Mouse (Mus musculus): ENCODE measurements at regions not wholly inside any gene's neighbourhood (a gene's known extent, or its start where the extent isn't known, plus 50 kb on each side); places are given as distances from the start of the nearest gene placed in this dataset.
A peak's percentile ranks its signal among the peaks of the same experiment; 100 is the strongest.

DNA sequence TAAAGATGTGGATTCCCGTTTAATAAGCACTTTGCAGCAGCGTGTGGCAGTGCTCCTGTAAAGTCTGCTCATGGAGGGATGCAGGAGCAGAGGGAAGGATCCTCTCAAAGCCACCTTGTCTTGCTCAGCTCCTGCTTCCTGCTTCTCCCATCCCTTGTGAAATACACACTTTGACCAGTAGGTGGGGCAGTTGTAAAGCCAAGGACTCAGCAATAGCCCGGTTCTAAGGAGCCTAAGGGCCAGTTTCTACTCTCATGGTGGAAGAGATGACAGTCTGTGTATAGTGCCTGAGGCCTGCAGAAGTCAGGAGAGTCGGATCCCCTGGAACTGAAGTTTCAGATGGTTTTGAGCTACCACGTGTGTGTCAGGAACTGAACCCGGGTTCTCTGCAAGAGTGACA is 272.0 kb downstream of the Drd1 start:
- peak; percentile 76 to 79 for DNase-seq

- DNase-seq, result peak; percentile 38
Observed at GRCm38 (mm10) chr13:53779150-53779549, 276.4 kb downstream of the Drd1 start.

- no peak for DNase-seq
Observed at GRCm38 (mm10) chr13:53776421-53776820, 279.1 kb downstream of the Drd1 start.

DNA sequence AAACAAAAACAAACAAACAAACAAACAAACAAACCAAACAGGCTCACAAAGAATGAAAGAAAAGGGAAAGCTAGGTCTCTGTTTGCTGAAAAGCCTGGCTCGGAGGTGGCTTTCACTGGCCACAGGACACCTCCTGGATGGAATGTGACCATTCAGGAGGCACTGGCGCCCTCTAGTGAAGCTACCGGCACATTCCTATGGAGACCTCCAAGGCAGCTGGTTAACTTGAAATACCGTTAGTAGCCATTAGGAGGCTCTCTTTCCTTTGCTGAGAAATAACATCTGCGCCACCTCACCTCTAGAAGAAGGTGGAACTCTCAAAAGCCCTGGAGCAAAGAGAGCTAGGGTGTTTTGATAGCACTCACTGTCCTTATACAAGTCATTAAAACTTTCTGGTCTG is 279.8 kb downstream of the Drd1 start:
- DNase-seq, result peak; percentile 23 to 39

- peak; percentile 53 to 61 for DNase-seq
Observed at GRCm38 (mm10) chr13:53764613-53765243, 290.8 kb downstream of the Drd1 start.

DNA sequence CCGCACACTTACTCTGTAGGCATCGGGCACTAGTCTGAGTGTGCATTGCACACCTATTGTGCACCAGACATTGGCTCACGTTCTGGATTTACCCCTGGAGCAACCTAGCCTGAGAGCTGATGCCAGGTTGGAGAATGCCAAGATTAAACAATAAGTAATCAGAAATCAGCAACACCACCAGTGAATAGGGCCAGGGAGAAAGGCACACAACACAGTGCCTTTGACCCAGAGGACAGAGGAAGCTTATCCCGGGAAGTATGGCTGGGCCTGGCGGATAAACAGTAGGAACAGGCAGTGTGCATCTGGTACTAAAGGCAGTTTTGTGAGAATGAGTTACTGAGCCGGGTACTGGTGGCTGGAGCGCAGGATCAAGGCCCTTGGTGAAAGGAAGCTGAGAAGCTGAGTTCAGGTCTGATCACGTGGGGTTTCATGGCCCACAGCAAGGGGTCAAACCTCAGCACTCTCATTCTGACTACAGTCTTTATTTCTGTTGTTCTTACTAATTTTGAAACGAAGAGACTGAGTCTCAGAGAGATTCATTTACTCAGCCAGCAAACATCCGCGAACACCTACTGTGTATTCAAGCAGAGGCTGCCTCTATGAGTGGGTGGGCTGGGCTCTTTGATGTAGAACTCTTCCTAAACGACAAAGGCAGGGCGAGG is 284.8 kb upstream of the Msx2 start:
- no peak for DNase-seq

- no peak for DNase-seq
Observed at GRCm38 (mm10) chr13:53756970-53757530, 284.2 kb upstream of the Msx2 start.

DNA sequence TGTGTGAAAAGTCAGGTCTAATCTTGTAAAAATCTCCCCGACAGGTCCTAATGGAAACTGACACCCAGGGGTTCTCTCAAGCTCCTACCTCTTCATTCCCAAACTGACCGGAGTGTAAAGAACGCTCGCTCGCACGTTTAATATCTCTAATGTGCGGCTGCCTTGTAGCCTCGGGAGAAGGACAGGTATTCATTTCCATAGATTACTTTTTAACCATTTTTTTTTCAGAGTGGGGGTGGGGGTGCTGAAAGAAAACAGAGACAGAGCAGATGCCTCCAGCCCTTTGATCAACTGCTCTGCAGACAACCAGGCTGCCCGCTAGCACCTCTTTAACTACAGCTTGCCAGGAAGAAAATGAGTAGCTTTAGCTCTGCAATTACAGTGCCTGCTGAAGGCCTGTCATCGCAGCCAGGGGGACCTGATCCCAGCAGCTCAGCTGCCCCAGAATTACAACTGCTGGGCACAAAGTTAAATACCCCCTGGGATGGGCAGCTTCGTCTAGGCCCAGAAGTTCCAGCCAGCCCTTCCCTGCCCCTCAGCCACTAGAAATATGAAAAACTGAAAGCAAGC is 282.3 kb upstream of the Msx2 start:
- no peak for DNase-seq

- DNase-seq, result no peak
Observed at GRCm38 (mm10) chr13:53753049-53753448, 280.2 kb upstream of the Msx2 start.

DNA sequence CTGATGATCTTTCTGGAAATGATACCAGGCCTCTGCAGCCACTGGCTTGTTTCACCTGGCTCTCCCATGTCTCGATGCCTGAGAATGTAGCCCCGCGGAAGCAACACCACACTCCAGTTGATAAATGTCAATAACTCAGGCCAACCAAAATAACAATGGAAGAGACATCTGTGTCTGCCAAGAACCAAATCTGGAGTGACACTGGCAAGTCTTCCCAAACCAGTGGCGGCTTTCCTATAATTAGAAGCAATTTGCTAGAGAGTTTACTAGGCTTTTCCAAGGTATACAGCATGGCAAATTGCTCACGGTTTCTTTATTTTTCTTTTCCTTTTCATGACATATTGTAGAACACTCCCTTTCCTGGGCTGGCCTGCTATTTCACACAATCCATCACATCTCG is 268.1 kb upstream of the Msx2 start:
- DNase-seq, result no peak

- no peak for DNase-seq
Observed at GRCm38 (mm10) chr13:53739127-53739526, 266.3 kb upstream of the Msx2 start.

DNA sequence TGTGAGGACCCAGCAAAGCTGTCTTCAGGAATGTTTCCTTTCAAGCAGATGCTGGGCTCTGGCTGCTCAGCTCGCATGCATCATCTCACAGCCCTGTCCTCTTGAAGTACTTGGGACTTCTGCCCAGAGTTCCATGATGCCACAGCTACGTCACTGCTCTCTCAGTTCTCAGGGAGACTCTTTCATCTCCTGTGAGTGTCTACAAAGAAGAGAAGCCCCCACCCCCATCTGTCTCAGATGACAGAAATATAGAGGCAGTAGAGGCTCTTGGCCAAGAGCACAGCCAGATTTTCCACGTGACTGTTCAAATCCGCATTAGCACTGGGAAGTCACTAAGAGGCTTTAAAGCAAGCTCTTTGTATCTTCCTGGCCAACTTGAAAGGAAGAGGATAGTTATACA is 262.1 kb upstream of the Msx2 start:
- DNase-seq, result no peak

DNA sequence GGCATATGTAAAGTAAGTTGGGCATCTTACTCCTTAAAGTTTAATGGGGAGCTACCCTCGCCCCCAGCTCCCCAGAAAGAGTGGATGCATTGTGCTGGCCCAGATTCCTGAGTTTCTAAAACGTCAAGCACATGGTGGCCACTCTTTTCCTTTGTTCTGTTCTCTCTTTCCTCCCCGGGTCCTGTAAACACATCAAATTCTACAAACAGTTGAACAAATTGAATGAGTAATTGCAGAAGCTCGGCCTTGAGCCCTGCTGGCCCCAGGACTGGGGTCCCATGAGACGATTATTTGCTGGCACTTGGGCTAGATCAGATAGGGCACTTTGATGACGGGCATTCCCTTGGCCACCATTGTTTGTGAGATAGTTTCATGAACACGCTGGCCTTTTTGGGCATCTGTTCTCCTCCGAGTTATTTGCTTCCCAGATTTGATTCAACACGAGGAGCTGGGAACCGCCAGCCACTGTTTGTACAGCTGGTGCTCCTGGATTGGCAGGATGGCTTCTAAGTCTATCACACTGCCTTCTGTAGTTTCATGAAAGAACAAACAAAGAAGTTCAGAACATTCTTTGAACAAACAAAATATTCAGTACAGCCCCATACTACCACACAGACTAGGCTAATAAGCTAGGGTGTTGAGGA is 257.5 kb upstream of the Msx2 start:
- no peak for DNase-seq

GRCm38 (mm10) chr13:53729848-53730247 is 257.0 kb upstream of the Msx2 start:
- DNase-seq, result no peak

DNA sequence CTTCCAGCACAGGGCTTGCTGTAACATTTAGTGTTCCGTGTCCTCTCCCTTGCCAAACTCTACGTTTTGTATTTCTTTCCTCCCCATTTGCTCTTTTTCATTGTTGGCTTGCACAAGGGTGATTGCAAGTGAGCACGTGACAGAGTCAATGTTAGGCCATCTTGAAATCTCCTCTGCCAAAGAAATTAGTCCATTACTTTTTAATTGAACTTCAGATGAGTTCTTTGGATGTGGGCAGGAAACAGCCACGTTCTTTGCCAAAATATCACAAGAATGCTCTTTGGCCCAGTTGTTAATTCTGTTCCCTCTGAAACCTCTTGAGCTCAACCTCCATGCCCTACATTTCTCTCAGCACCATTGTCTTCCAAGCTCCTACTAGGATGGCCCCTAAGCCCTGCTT is 253.2 kb upstream of the Msx2 start:
- DNase-seq, result no peak

DNA sequence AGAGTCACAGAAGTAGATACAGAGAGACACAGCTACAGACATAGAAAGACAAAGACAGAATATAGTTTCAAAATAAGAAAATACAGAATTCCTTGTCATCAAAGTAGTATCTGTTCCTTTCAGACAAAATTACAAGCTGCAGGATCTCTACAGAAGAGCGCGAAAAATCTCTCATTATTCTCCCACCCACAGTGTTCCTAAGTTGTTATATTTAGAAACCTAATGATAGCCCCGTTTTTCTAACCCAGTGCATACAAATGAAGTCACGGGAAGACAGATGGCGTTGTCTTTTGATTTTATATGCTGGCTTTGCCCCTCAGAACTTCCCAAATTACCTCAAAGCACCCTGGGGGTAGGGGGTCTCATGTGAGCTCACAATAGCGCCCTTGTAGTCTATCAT is 250.0 kb upstream of the Msx2 start:
- DNase-seq, result no peak

DNA sequence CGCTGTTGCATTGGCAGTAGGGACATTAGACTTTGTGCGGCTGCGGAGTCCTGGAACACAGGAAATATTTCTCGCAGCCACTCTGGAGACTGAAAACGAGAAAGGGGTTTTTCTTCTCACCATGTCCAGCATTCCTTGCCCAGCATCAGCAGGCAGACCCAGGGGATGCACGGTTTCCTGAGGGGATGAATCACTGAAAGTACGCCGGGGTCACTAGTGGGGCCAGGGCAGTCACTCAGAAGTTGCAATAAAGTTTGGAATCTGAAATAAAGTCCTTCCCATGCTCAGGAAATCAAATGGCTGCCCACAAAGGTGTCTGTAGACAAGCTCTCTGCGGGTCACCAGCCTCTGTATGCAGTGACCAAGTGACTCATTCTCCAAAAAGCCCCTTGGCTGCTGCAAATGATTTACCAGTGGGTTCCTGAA is 248.2 kb upstream of the Msx2 start:
- DNase-seq, result no peak

DNA sequence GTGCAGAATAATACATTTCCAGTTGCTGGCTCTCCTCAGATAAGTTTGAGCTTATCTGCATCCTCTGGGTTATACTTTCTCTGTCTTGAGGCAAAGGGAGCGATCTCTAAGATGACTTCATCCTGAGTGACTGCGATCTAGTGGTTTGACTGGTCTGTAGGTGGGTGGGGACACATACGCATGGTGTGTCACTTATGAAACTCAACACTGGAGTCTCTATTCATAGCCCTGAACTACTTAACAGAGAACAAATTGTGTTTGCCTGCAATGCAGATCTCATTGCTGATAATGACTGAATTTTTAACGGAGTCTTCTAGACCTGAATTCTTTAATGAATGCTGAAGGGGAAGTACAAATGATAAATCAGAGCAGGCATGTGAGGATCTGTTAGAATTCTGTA is 244.7 kb upstream of the Msx2 start:
- DNase-seq, result no peak

DNA sequence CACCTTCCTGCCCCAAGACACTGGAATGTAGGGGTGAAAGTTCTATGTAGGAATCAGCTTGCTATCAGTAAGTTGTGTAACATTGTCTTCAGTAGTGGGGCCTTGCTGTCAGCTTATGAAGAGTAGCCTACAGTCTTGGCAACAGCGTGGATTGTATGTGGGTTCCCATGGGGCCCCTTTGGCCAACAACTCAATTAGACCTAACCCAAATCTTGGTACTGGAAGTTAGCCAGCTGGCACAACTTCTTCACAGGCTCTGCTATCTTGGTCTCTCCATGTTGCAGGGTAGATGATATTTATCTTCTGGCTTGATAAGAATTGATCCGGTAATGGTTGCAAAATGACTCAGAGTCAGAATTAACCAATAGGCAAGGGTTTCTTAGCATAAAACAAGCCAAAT is 244.2 kb upstream of the Msx2 start:
- DNase-seq, result no peak

DNA sequence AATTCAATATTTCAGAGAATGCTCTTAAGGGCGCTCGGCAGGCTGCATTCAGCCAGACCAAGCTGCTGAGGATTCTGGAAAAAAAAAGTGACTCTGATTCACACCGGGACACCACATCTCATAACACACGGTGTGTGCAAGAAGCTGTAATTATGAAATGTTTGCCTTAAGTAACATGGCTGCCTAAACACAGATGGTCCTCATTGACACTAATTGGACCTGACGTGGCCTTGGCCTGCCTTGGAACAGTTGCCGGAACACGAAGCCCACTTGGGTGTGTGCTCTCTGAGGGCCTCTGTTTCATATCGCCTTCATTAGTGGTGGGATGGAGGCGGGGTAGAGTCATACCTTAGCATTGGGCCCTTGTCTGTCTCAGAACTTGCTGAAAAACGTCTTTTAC is 236.2 kb upstream of the Msx2 start:
- no peak for DNase-seq

DNA sequence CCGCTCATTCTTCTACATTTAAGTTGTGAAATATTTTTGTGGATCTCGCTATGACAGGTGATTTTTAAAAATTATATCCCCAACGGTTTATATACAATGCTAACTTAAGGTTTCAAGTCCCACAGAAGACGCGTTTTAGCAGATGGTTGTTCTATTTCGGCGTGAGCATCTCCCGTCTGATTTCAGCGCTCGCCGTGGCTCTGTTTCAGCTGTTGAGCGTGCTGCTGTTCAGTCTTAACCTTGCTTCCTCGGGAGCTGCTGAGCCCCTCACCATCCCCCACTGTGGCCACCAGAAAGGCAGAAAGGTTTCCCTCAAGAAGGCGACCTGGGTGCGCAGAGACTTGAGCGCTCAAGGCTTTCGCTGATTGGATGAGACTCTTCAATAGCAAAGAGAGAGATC is 234.7 kb upstream of the Msx2 start:
- no peak for DNase-seq

DNA sequence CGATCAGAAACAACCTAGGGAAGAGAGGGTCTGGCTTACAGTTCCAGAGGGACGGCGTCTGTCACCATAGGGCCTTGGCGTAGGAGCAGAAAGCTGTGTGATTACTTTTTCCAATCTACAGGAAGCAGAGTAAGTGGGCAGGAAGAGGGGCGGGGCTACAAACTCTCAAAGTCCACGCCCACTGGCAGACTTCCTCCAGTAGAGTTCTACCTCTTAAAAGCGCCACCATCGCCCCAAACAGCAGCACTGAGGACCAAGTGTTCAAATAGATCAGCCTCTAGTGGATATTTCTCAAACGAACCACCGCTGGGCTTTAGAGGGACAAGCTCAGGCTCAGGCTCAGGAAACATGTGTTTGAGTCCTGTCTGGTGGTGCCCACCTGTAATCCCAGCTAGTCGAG is 231.2 kb upstream of the Msx2 start:
- DNase-seq, result no peak

- no peak for DNase-seq
Observed at GRCm38 (mm10) chr13:53700236-53700635, 227.4 kb upstream of the Msx2 start.

GRCm38 (mm10) chr13:53697954-53698353 is 225.1 kb upstream of the Msx2 start:
- no peak for DNase-seq

Data from cerebellum, adult 18-20 months (tissue).